Mouse (Mus musculus) c-Kit-positive CD71-positive TER-119-positive erythroid progenitor cells, embryonic 14.5 days (primary cell): ENCODE data around the gene Tango2.

Experiments
- DNase-seq: peaks from one replicate; pipeline ENCODE4 v3.0.0-alpha.2; 2013; ENCODE audit warnings: low spot score

Gene Tango2

GRCm38 (mm10) chr16:18253866-18254265 lies 94.0 kb downstream of the Tango2 start:
- no peak for DNase-seq

DNA sequence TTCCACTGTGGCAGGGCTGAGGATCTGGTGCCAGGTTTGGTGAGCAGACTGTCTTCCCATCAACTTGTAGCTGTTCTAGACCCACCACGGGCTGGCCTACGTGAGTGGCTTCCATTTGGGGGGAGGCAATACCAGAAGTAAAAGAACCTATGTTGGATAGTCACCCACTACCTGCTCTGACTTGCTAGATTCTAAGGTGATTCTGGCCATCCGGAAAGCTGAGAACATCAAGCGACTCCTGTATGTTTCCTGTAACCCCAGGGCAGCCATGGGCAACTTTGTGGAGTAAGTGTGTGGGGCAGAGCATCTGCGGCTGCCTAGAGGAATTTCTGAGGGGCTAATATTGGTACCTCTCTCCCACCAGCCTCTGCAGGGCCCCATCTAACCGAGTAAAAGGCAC lies 95.2 kb downstream of the Tango2 start:
- DNase-seq: no peak

DNA sequence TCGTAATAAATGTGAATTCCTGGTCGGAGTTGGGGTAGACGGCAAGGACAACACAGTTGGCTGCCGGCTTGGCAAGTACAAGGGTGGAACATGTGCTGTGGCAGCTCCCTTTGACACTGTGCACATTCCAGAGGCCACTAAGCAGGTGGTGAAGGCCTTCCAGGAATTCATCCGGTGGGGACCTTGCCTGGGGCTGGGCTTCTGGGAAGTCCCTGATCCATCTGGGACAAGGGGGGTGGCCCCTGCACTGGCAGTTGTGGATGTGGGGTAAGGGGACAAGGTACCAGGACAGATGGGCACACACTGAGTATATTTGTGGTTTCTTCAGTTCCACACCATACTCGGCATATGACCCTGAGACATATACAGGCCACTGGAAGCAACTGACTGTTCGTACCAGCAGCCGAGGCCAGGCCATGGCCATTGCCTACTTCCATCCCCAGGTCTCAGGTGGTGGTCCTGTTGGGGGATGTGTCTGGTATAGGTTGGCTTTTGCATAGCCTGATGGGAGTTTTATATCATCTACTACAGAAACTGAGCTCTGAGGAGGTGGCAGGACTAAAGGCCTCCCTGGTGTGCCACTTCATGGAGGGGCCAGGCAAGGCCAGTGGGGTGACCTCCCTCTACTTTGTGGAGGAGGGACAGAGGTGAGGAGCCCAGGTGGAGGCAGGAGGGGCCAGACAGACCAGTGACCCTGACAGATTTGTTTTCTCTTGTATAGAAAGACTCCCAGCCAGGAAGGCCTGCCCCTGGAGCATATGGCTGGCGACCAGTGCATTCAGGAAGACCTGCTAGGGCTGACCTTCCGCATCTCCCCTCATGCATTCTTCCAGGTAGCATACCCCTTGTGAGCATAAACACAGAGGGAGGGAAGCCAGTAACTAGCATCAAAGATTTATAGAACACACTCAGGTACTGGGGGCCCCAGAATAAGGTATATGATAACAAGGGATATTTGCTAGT lies 96.8 kb downstream of the Tango2 start:
- DNase-seq: no peak
